Mouse (Mus musculus) lung, adult 2 months (tissue): ENCODE measurements at regions not wholly inside any gene's neighbourhood (a gene's known extent, or its start where the extent isn't known, plus 50 kb on each side); places are given as distances from the start of the nearest gene placed in this dataset.
"Not testable (repeated sequence)": the region's sequence is repeated elsewhere in the genome, so short reads cannot be mapped to it uniquely, and the experiment has no call there.

Source experiments
- DNase-seq: peaks from one replicate; pipeline ENCODE4 v3.0.0; 2022
- H3K4me1 ChIP-seq: fragments of 200-500 bp; 2 replicates; pipeline ENCODE4 v1.6.1; 2011; ENCODE audit warnings: low read length; ENCODE audit not compliant: control insufficient read depth, insufficient read depth
- H3K4me3 ChIP-seq: fragments of 200-500 bp; replicated peaks from 2 replicates; pipeline ENCODE3; 2011; ENCODE audit warnings: low read depth, mild to moderate bottlenecking, control low read depth, low read length; ENCODE audit errors: extremely low read depth
- CTCF ChIP-seq: fragments of 200-500 bp; IDR thresholded peaks from 2 replicates; pipeline ENCODE4 v1.5.1; 2011; ENCODE audit warnings: mild to moderate bottlenecking, low read length, control low read depth; ENCODE audit not compliant: insufficient read depth
- POLR2A ChIP-seq: fragments of 200-500 bp; IDR thresholded peaks from 2 replicates; pipeline ENCODE4 v1.6.1; 2011; ENCODE audit warnings: low read depth, mild to moderate bottlenecking, control low read depth, low read length, borderline replicate concordance; ENCODE audit errors: extremely low read depth
- WGBS: fragments of 180-500 bp; shearing (Covaris S2); methylation state at CpG from one replicate; pipeline ENCODE4 v1.1.7; 2018; 5-methylcytosine and 5-hydroxymethylcytosine counted together

DNA sequence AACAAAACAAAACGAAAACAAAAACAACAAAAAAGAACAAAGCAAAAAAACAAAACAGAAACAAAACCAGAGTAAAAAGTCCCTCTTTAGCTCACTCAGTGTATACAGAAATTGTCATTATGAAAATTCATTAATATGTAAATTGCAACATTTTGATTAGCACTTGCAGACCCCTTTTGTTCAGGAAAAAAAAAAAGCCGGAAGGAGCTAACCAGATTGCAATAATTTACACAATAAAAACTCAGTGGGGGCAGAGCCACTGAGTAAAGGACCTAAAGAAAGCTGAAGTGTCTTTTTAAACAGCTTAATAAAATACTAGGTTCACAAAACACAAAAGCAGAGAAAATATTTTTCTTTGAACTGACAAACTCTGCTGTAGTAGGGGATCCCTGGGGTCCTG lies 922.5 kb downstream of the Robo1 start:
- TF ChIP-seq CTCF: no peak
- no peak for TF ChIP-seq POLR2A
- no peaks in the 10 kb centered on the region for H3K4me1 ChIP-seq
- H3K4me3 ChIP-seq: no peak overlapping the region
- WGBS: 68% methylated on average over 2 of the region's 2 CpGs
- no peak for DNase-seq

GRCm38 (mm10) chr16:73217555-73217954 lies 909.4 kb downstream of the Robo1 start:
- WGBS: 83% methylated on average over 4 of the region's 4 CpGs
- H3K4me3 ChIP-seq: no peak overlapping the region
- H3K4me1 ChIP-seq: no peaks in the 10 kb centered on the region
- TF ChIP-seq CTCF (no peak), POLR2A (no peak)
- DNase-seq: no peak

- 87% methylated on average over 11 of the region's 11 CpGs for WGBS
- TF ChIP-seq CTCF (no peak), POLR2A (no peak)
- Histone ChIP-seq H3K4me1 (no peaks in the 10 kb centered on the region), H3K4me3 (no peak overlapping the region)
- DNase-seq: no peak
These were observed 895.4 kb downstream of the Robo1 start for GRCm38 (mm10) chr16:73203542-73203941.

DNA sequence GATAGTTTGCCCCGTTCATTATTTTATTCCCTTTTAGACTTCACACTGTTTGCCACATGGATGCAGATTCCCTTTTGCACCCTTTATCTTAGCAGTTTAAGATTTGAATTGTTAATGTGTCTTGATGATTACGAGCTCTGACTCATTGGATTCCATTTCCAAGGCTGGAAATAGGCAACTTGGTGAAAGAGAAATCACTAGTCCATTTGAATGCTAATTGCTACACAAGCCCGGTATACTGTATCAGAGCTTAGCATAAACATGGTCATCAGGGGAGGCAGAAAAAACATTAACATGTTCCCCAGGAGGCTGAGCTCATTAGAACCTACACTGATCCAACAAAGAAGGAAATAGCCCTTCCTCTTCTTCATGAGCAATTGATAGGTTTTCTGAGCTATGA lies 892.9 kb downstream of the Robo1 start:
- WGBS: 65% methylated on average over 3 of the region's 3 CpGs
- no peak for DNase-seq
- TF ChIP-seq POLR2A (no peak), CTCF (no peak)

DNA sequence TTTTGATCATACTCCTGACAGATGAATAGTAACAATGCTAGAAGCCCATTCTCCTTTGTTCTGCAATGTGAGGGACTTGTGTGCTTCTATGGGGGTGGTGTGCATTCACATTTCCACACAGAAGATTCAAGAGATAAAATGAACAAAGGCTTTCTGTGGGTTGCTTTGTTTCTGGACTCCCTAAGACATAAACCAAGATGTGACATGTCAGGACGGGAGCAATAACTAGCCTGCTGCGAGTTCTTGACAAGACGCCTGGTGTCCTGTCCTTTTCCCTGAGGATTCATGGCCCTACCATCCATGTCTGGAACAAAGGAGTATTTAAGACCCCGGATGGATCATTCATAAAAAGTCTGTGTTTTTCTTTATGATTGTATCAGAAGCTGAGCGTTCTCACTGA lies 874.7 kb downstream of the Robo1 start:
- TF ChIP-seq POLR2A (no peak), CTCF (no peak)
- DNase-seq: no peak
- WGBS: 77% methylated on average over 5 of the region's 5 CpGs

More for the DNA sequence above, 892.9 kb downstream of the Robo1 start:
- Histone ChIP-seq H3K4me3 (no peak overlapping the region), H3K4me1 (no peaks in the 10 kb centered on the region)

GRCm38 (mm10) chr16:73182258-73182657 lies 874.2 kb downstream of the Robo1 start:
- WGBS: 80% methylated on average over 7 of the region's 7 CpGs
- no peak for DNase-seq
- Histone ChIP-seq H3K4me1 (no peaks in the 10 kb centered on the region), H3K4me3 (no peak overlapping the region)
- TF ChIP-seq POLR2A (no peak), CTCF (no peak)

More for the DNA sequence above, 874.7 kb downstream of the Robo1 start:
- Histone ChIP-seq H3K4me3 (no peak overlapping the region), H3K4me1 (no peaks in the 10 kb centered on the region)

DNA sequence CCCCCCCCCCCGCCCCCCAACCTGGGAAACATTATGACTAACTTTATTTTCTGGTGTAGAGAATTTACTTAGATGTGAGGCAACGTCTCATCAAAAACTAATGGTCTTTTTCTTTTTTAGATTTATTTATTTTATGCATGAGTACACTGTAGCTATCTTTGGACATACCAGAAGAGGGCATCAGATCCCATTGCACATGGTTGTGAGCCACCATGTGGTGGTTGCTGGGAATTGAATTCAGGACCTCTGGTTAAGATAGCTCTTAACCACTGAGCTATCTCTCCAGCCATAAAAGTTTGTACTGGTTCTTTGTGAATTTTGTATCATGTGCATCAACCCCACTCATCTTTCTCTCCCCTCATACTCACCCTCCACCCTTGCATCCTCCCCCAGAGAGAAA lies 847.3 kb downstream of the Robo1 start:
- Histone ChIP-seq H3K4me1 (no peaks in the 10 kb centered on the region), H3K4me3 (no peak overlapping the region)
- no peak for TF ChIP-seq CTCF
- DNase-seq: no peak
- 53% methylated on average over 2 of the region's 2 CpGs for whole genome bisulfite sequencing

GRCm38 (mm10) chr16:73127927-73128326 lies 819.8 kb downstream of the Robo1 start:
- 93% methylated on average over 1 of the region's 1 CpGs for WGBS
- not testable (repeated sequence) for H3K4me3 ChIP-seq, DNase-seq

GRCm38 (mm10) chr16:73120568-73120967 lies 812.5 kb downstream of the Robo1 start:
- no peak for DNase-seq
- H3K4me1 ChIP-seq: no peaks in the 10 kb centered on the region
- no peak overlapping the region for H3K4me3 ChIP-seq
- TF ChIP-seq POLR2A: no peak
- no peak for TF ChIP-seq CTCF

More at GRCm38 (mm10) chr16:73127927-73128326, 819.8 kb downstream of the Robo1 start:
- H3K4me1 ChIP-seq: not testable (repeated sequence)

GRCm38 (mm10) chr16:73117338-73117737 lies 809.2 kb downstream of the Robo1 start:
- TF ChIP-seq CTCF: no peak
- TF ChIP-seq POLR2A: no peak
- 35% methylated on average over 2 of the region's 2 CpGs for WGBS
- H3K4me3 ChIP-seq: no peak overlapping the region
- DNase-seq: no peak
- H3K4me1 ChIP-seq: no peaks in the 10 kb centered on the region

- no peak for TF ChIP-seq POLR2A
- TF ChIP-seq CTCF: no peak
- no peaks in the 10 kb centered on the region for H3K4me1 ChIP-seq
- DNase-seq: no peak
- H3K4me3 ChIP-seq: no peak overlapping the region
- WGBS: 86% methylated on average over 7 of the region's 7 CpGs
These were observed 799.9 kb downstream of the Robo1 start for GRCm38 (mm10) chr16:73108021-73108452.
